Mouse (Mus musculus): Measurements from ENCODE around the gene Exoc4.

The Exoc4 gene

GRCm38 (mm10) chr6:33869251-33869650, 620.4 kb downstream of the Exoc4 start:
- DNase-seq (ENCODE audit: low spot score): no peak

DNA sequence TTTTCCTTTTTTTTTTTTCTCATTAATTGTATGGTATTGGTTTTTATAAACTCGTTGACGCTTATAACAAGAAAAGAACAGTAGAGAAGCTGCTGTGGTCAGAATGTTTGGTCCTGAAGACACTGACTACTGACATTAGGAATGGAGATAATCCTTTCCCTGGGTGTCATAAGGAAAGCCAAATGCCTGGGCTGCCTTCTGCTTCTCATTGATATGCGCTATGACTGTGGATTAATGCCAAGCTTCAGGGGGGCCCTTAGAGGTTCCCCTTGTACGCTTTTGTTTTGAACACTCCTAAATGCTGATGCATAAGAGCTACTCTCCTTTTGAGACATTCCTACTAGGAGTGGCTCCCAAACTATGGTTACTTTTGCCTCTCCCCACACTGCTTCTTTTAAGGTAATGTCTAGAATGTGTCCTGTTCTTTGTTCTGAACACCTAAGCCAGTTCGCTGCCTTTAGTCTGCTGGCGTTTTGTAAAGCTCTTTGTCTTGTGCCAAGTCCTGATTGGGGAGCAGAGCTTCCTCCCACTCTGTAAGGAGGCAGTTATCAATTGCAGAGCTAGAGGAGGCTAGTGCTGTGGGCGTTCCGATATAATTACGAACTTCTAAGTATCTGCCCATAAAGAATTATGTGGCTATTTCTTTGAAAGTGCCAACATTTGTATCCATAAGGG, 621.7 kb downstream of the Exoc4 start:
- no peak for DNase-seq (ENCODE audit: low spot score)

DNA sequence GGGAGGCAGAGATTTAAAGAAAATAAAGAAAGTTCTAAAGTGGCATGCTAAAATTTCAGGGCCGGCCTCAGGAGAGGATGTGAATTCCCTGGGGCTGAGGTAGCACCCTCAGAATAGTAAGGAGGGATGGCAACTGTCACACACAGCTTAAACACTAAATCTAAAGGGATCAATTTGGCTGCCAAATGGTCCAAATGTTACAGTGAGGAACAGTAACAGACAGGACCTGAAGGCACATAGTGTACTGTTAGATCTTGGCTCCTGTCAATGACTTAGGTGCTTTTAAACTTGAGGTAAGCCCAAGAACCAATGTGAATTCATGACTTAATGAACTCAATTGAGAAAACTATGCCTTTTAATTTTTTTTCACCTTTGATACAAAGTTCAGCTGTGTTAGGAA, 622.4 kb downstream of the Exoc4 start:
- DNase-seq (ENCODE audit: low spot score): no peak

DNA sequence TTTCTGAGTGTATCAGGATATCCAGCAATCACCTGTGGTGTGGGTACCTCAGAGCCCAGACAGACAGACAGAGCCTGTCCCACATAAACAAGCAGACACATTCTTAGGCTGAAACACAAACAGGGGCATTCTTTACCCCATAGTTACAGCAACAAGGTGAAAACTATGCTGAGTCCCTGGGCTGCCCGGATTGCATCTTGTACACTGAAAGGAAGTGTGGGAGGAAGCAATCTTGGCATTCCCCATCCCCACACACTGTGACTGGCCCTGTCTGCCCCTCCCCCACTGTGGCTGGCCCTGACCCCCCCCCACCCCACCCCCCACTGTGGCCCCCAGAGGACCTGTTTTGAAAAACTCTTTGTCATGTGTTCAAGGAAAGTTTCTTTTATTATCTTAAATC, 623.3 kb downstream of the Exoc4 start:
- no peak for DNase-seq (ENCODE audit: low spot score)

DNA sequence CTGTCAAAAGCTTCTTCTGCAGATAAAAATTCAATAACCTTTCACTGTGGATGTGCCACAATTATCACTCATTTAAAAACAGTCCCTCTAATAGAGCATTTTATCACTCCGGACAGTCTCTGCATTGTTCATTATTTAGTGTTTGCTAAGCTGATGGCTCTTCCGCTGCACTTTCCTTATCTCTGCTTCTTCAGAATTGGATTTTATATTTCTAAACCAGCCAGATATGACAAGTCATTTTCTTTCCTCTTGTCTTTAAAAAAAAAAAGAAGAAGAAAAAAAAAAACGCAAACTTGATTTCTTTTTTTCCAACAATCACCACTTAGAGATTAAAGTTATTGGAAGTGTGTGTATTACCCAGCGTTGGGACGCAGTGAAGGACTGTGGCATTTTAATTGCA, 624.1 kb downstream of the Exoc4 start:
- no peak for DNase-seq (ENCODE audit: low spot score)

GRCm38 (mm10) chr6:33874291-33875014, 625.6 kb downstream of the Exoc4 start:
- DNase-seq (ENCODE audit: low spot score): no peak

- DNase-seq (ENCODE audit: low spot score): peak; percentile 54
These were observed 635.3 kb downstream of the Exoc4 start for GRCm38 (mm10) chr6:33884141-33884683.

DNA sequence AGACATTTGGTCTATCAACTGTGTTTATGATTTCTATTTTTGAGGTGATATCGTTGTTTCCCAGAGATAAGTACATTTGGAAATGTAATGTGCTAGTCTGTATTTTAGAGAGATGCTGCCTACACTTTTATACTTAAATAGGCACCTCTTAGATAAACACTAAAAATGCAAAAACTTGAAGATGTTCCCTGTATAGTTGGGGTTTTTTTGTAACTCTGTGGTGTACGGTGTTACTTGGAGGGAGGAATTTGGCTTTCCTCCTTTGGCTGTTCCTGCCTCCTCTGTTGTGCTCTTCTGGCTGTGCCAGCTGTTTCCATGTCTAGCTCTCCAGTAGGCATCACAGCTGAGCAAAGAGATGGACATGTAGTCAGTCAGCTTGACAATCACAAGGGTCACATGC, 638.1 kb downstream of the Exoc4 start:
- no peak for DNase-seq (ENCODE audit: low spot score)

DNA sequence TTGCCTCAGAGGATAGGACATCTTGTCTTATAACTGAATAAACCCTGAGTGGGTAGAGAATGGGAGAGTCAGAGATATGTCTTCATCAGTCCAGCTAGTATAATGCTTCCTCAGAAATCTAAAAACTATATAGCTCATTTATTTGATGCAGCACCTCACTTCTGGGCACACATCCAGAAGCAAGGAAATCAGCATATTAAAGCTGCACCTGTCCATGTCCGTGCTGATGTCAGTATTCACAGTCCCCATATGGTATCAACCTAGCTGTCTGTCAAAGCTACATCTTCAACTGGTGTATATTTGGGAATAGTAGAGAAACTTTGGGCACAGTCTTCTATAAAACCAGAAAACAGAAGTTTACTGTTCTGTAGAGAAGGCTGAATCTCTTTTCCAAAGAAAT, 642.0 kb downstream of the Exoc4 start:
- DNase-seq (ENCODE audit: low spot score): no peak

DNA sequence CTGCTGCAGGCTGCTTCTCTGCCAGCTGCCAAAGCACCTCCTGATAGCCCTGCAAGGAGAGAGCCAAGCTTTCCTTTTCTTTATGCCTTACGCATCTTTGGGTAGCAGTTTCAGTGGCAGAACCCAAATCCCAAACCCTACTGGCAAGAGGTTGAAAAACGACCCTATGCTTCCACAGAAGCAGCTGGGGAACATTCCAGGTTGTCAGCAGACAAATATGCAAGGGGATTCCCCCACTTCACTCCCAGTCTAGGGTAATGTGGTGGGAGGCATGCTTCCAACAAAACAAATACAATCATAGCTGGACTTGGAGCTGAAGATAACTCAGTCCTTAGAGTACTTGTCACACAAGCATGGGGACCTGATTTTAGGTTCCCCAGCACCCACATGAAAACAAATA, 643.3 kb downstream of the Exoc4 start:
- no peak for DNase-seq (ENCODE audit: low spot score)

DNA sequence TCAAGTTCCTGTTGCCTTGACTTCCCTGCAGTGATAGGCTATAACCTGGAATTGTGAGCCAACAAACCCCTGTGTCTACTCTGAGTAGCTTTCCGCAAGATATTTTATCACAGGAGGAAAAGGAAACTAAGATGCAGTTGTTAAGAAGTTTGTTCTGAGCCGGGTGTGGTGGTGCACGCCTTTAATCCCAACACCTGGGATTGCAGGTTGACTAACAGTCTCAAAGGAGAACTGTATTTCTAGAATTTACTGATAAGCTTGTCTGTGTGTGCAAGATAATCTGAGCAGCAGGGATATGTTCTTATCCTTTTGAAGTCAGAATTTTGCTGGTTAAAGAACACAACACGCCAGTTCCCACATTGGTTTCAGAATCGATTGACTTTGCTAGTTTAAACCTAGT, 651.1 kb downstream of the Exoc4 start:
- DNase-seq (ENCODE audit: low spot score): no peak

- no peak for DNase-seq (ENCODE audit: low spot score)
These were observed 651.7 kb downstream of the Exoc4 start for GRCm38 (mm10) chr6:33900615-33901014.

DNA sequence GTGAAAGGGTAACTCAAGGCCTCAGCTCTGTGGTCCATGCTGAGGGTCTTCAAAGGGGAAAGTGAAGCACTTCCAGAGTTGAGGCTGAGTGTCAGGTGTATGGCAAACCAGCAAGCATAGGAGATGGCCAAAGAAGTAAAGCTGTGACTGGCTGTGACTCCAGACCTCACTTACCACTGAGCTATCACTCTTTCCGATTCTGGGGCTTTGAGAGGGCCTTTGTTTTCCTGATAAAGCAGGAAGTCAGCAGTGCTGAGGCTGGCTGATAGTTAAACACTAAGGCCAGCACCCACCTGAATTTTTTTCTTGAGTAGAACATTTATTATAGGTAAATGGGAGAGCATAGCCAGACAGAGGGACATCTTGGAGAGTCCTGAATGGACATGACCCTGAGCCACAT, 656.2 kb downstream of the Exoc4 start:
- no peak for DNase-seq (ENCODE audit: low spot score)

DNA sequence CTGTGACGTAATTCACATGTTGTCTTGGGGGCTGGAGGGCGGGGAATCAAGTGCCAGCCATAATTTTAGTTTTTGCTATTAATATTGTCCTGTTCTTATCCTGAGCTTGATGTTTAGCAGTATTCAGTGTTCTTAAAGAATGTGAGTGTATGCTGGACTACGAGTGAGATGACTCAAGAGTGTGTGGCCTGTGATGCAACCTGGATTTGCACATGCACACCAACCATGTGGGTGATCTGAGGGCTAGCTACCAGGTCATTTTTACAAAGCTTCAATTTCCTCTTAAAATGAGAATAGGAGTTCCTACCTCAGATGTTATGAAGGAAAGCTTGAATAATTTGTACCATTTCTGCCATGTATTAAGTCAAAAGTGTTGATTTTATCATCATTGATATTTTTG, 661.8 kb downstream of the Exoc4 start:
- no peak for DNase-seq (ENCODE audit: low spot score)

DNA sequence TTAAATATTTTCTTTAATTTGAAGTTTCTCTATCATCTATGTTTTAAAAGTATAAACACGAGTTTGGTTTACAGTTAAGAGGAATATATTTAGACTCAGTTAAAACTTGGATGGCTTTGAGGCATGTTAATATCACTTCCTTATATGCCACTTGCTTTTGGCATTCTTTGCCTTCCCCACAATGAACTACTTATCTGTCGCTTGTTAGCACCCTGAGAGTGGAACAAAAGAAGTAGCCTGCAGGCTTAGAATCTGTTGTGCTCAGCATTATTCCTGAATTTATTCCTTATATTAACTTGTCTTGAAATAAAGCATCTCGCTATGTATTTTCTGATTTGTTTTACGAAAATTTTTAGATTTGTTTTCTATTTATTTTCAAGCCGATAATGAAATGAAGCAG, 664.2 kb downstream of the Exoc4 start:
- no peak for DNase-seq (ENCODE audit: low spot score)

- DNase-seq (ENCODE audit: low spot score): no peak
These were observed 664.6 kb downstream of the Exoc4 start for GRCm38 (mm10) chr6:33913486-33913885.

GRCm38 (mm10) chr6:33913964-33914363, 665.1 kb downstream of the Exoc4 start:
- DNase-seq (ENCODE audit: low spot score): no peak

- DNase-seq (ENCODE audit: low spot score): no peak
These were observed 674.7 kb downstream of the Exoc4 start for GRCm38 (mm10) chr6:33923571-33923970.

DNA sequence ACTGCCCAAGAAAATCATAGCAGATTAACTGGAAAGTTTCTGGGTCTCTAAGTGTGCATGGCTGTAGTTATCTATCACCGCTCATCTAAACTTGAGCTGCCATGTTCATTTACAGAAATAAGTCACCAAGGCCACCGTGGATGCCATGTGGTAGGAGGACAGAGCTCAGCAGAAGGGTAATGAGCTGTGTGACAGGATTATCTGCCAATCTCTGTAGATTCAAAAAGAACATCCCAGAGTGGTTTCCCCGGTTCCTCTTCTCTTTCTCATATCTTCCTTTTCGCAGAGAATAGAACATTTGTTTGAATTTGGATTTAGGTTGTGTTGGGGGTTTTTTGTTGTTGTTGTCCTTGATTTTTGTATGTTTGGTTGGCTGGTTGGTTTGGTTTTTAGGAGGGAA, 676.0 kb downstream of the Exoc4 start:
- no peak for DNase-seq (ENCODE audit: low spot score)

- peak; percentile 90 for DNase-seq (ENCODE audit: low spot score)
These were observed 680.6 kb downstream of the Exoc4 start for GRCm38 (mm10) chr6:33929342-33930086.

GRCm38 (mm10) chr6:33930087-33930945, 681.4 kb downstream of the Exoc4 start:
- no peak for DNase-seq (ENCODE audit: low spot score)

DNA sequence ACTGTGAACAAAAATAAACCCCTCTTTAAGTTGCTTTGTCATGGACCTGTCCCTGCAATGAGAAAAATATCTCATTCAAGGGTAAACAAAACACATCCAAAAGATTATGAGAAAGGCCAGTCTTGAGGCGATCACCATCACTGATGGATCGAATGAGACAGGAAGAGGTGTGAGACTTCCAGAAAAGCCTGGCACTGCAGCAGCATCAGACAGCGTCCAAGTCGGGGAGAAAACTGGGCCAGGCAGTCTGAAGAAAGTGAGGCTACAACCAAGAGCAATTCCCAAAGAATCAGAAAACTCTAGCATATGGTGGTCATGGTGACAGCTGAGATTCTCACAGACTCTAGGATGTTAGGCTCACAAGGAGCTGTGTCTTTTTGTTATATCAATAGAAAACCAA, 689.0 kb downstream of the Exoc4 start:
- no peak for DNase-seq (ENCODE audit: low spot score)
